8 mouse cellular contexts compared by ENCODE assay signal in genomic region chr4:120716141-120716571, GRCm38 (mm10). TPM values are rescaled to one million over a fixed set of nuclear protein-coding genes. Genes with fewer than 3 reads are reported as not detected.
A peak's percentile ranks its signal among the peaks of the same experiment; 100 is the strongest.
DNase-seq lines count a peak whose midpoint lies in the region; ATAC-seq and TF ChIP-seq lines count a peak whose summit lies in the region.

No protein-coding gene starts in this region.

- peak; percentile 79 for ATAC-seq in lung, embryonic 15.5 days (ENCODE audit: borderline replicate concordance, extremely low read depth, low FRiP score, low TSS enrichment)

- 6% methylated on average over 12 of the region's 12 CpGs for WGBS in kidney, adult 2 months
- 5% methylated on average over 12 of the region's 12 CpGs for WGBS in lung, embryonic 15.5 days
- WGBS in olfactory bulb, adult 2 months, result 8% methylated on average over 12 of the region's 12 CpGs

- peak overlapping the region; percentile 44 for H3K4me3 ChIP-seq in kidney, adult 2 months (ENCODE audit: insufficient read depth, low read depth, low read length)
- peak overlapping the region; percentile 36 for H3K4me3 ChIP-seq in lung, embryonic 15.5 days
- H3K4me3 ChIP-seq in olfactory bulb, adult 2 months (ENCODE audit: insufficient read depth, low read depth, low read length), result peak overlapping the region; percentile 46

- peak; percentile 64 for DNase-seq in ovary, postnatal 36 days (ENCODE audit: low spot score)
- DNase-seq in ovary, postnatal 10 days (ENCODE audit: low spot score), result no peak
- DNase-seq in brain, embryonic 14.5 days (ENCODE audit: low read depth), result peak; percentile 80
- DNase-seq in forelimb bud, embryonic 11.5 days (ENCODE audit: low read depth, low spot score), result peak; percentile 76
- peak; percentile 64 for DNase-seq in kidney, adult 2 months
- no peak for DNase-seq in layer of hippocampus, adult 9-10 months (ENCODE audit: low spot score)

- H3K4me1 ChIP-seq in kidney, adult 2 months (ENCODE audit: control insufficient read depth, insufficient read depth, low read length), result no peaks in the 10 kb centered on the region
- H3K4me1 ChIP-seq in lung, embryonic 15.5 days, result peaks cover 8% of the 10 kb centered on the region
- H3K4me1 ChIP-seq in olfactory bulb, adult 2 months (ENCODE audit: control insufficient read depth, insufficient read depth, low read length), result peaks cover 29% of the 10 kb centered on the region

- H3K9ac ChIP-seq in lung, embryonic 15.5 days, result peak overlapping the region; percentile 29; the same call in 1 of the 2 replicates

- TF ChIP-seq CTCF in brain, embryonic 14.5 days (IDR thresholded peaks at IDR 0.05; ENCODE audit: borderline replicate concordance, extremely low read depth, insufficient read depth, insufficient read length), result no peak
- TF ChIP-seq CTCF in kidney, adult 2 months (conservative IDR thresholded peaks at IDR 0.05; ENCODE audit: insufficient read depth, insufficient read length, low read depth, low read length), result no peak
- TF ChIP-seq CTCF in olfactory bulb, adult 2 months (IDR thresholded peaks at IDR 0.05; ENCODE audit: insufficient read depth, low read depth, low read length), result no peak

- no peaks in the 10 kb centered on the region for H3K9me3 ChIP-seq in lung, embryonic 15.5 days

- H3K27ac ChIP-seq in kidney, adult 2 months (ENCODE audit: insufficient read depth, low read depth, low read length), result no peak overlapping the region
- no peak overlapping the region for H3K27ac ChIP-seq in lung, embryonic 15.5 days
- H3K27ac ChIP-seq in olfactory bulb, adult 2 months (ENCODE audit: insufficient read depth, low read depth, low read length), result no peak overlapping the region

- H3K36me3 ChIP-seq in kidney, adult 2 months (ENCODE audit: control insufficient read depth, insufficient read depth, low read length), result no peaks in the 10 kb centered on the region
- no peaks in the 10 kb centered on the region for H3K36me3 ChIP-seq in lung, embryonic 15.5 days

- no peaks in the 10 kb centered on the region for H3K27me3 ChIP-seq in kidney, adult 2 months (replicated peaks; ENCODE audit: control insufficient read depth, insufficient read depth, low read length)
- H3K27me3 ChIP-seq in lung, embryonic 15.5 days, result peaks cover 23% of the 10 kb centered on the region

- TF ChIP-seq POLR2A in brain, embryonic 14.5 days (IDR thresholded peaks at IDR 0.05; ENCODE audit: borderline replicate concordance, extremely low read depth, insufficient read depth, insufficient read length, poor library complexity, severe bottlenecking), result no peak
- no peak for TF ChIP-seq POLR2A in kidney, adult 2 months (IDR thresholded peaks at IDR 0.05; ENCODE audit: low read depth, low read length)
- TF ChIP-seq POLR2A in olfactory bulb, adult 2 months (IDR thresholded peaks at IDR 0.05; ENCODE audit: insufficient read depth, low read depth, low read length), result no peak

- H3K4me2 ChIP-seq in lung, embryonic 15.5 days, result peak overlapping the region; percentile 74

RNA-seq across cellular contexts. Expression of gene Kcnq4, which starts 32.3 kb away (rescaled TPM):
- 10.9 and 11.8 TPM in 2 replicates for polyA plus RNA-seq in brain, embryonic 14.5 days (2012; rRNA removed)
- polyA plus RNA-seq in kidney, adult 2 months (2012; rRNA removed), result 0.86 and 1.0 TPM in 2 replicates
- 4.4 and 4.9 TPM in 2 replicates for polyA plus RNA-seq in lung, embryonic 15.5 days (2015; fragmentation: Nextera tagmentation; extraction: Ambion mirVana)
- polyA plus RNA-seq in olfactory bulb, adult 2 months (2012; ENCODE audit: insufficient read depth, insufficient read length, low replicate concordance, missing spikeins), result not detected in 2 replicates

RNA-seq across cellular contexts. Expression of gene Cited4, which starts 49.8 kb away (rescaled TPM):
- 0.90 and 0.97 TPM in 2 replicates for polyA plus RNA-seq in brain, embryonic 14.5 days (2012; rRNA removed)
- polyA plus RNA-seq in kidney, adult 2 months (2012; rRNA removed), result 4.2 and 5.9 TPM in 2 replicates
- 2.1 and 2.5 TPM in 2 replicates for polyA plus RNA-seq in lung, embryonic 15.5 days (2015; fragmentation: Nextera tagmentation; extraction: Ambion mirVana)
- polyA plus RNA-seq in olfactory bulb, adult 2 months (2012; ENCODE audit: insufficient read depth, insufficient read length, low replicate concordance, missing spikeins), result not detected in 2 replicates

Comparison
In these comparisons a context has a peak if more than half of its experiments do, and no peak if none do; other contexts are left out.
1. DNase-seq: peak in ovary, postnatal 36 days (single experiment), brain, embryonic 14.5 days (single experiment), forelimb bud, embryonic 11.5 days (single experiment) and kidney, adult 2 months (single experiment); none in ovary, postnatal 10 days (single experiment) and layer of hippocampus, adult 9-10 months (single experiment).
2. Peak in every context shown above with its lines, with median percentiles within 50 percentile points of each other: H3K4me3 ChIP-seq.